Mouse (Mus musculus) E14TG2a.4 (cell line): ENCODE data around the gene Gli1.

Experiments
- H3K27me3 ChIP-seq: 2 replicates; pipeline ENCODE4 v1.6.1; 2014; ENCODE audit warnings: low read length, control low read depth; ENCODE audit not compliant: insufficient read depth
- H3K36me3 ChIP-seq: 2 replicates; pipeline ENCODE4 v1.6.1; 2014; ENCODE audit warnings: low read length, control low read depth; ENCODE audit not compliant: insufficient read depth
- H3K4me1 ChIP-seq: replicated peaks from 2 replicates; pipeline ENCODE4 v1.6.1; 2014; ENCODE audit warnings: low read depth, low read length, control low read depth
- H3K4me3 ChIP-seq: replicated peaks from 2 replicates; pipeline ENCODE4 v1.5.1; 2014; ENCODE audit warnings: mild to moderate bottlenecking, low read length
- H3K9me3 ChIP-seq: 2 replicates; pipeline ENCODE4 v1.6.1; 2014; ENCODE audit warnings: low read length, control low read depth
- CTCF ChIP-seq: conservative IDR thresholded peaks from 2 replicates; pipeline ENCODE4 v1.5.1; 2014; ENCODE audit warnings: low read length
- NANOG ChIP-seq: IDR thresholded peaks from 2 replicates; pipeline ENCODE4 v1.6.1; 2014; ENCODE audit warnings: borderline replicate concordance, low read length, mixed read lengths
- POU5F1 ChIP-seq: IDR thresholded peaks from 2 replicates; pipeline ENCODE4 v1.6.1; 2014; ENCODE audit warnings: low read length, borderline replicate concordance

The Gli1 gene

DNA sequence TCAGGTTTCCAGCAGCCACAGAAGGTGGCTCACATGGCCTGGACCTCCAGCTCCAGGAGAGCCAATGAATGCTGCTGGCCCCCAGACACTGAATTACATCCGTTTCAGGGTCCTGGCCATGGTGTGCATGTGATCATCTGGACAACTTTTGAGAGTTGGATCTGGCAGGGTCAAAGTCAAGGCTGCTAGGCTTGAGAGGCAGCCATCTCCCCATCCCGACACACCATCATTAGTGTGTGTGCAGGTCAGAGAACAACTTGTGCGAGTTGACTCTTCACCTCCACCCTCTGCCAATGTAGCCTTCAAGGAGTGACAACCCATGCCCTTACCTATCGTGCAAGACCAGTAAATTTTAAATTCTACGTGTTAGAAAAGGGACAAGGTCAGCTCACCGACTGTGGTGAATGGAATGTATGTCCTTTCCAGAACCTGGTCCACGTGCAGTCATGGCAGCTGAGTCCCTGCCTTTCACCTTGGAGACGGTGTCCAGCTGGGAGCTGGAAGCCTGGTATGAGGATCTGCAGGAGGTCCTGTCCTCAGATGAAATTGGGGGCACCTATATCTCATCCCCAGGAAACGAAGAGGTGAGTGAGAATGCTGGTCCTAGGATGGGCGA, 46.8 kb downstream of the Gli1 start:
- TF ChIP-seq NANOG (no peak), POU5F1 (no peak)
- Histone ChIP-seq H3K4me3 (no peak overlapping the region), H3K4me1 (peaks cover 61% of the 10 kb centered on the region), H3K9me3 (no peaks in the 10 kb centered on the region), H3K36me3 (peaks cover 82% of the 10 kb centered on the region), H3K27me3 (no peaks in the 10 kb centered on the region)

DNA sequence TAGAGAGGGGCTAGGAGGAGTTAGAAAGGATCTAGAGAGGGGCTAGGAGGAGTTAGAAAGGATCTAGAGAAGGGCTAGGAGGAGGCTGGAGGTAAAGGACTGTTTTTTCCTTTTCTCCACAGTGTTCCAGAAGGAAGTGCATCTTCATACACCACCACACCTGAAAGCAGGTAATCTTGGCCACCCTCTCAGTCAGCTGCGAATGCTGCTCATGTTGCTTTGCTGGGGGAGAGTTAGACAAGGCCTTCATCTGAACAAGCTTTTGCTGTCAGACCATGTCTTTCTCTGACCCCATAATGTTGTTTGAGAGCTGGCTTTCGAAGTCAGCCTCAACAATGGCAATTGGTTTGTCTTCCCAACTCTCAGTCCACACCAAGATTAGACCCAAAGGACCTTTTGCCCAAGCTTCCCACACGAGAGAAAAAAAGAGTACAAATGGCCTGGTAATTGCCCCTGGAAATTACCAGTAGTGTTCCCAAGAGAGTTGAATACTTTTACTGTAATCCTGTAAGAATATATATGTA, 48.1 kb downstream of the Gli1 start:
- no peak for TF ChIP-seq NANOG
- no peaks in the 10 kb centered on the region for H3K27me3 ChIP-seq

GRCm38 (mm10) chr10:127292987-127293538, 48.7 kb downstream of the Gli1 start:
- H3K36me3 ChIP-seq, result peaks cover 63% of the 10 kb centered on the region

More for the DNA sequence above, 48.1 kb downstream of the Gli1 start:
- H3K4me1 ChIP-seq, result peaks cover 64% of the 10 kb centered on the region
- H3K4me3 ChIP-seq, result no peak overlapping the region
- H3K9me3 ChIP-seq, result no peaks in the 10 kb centered on the region
- peaks cover 69% of the 10 kb centered on the region for H3K36me3 ChIP-seq

DNA sequence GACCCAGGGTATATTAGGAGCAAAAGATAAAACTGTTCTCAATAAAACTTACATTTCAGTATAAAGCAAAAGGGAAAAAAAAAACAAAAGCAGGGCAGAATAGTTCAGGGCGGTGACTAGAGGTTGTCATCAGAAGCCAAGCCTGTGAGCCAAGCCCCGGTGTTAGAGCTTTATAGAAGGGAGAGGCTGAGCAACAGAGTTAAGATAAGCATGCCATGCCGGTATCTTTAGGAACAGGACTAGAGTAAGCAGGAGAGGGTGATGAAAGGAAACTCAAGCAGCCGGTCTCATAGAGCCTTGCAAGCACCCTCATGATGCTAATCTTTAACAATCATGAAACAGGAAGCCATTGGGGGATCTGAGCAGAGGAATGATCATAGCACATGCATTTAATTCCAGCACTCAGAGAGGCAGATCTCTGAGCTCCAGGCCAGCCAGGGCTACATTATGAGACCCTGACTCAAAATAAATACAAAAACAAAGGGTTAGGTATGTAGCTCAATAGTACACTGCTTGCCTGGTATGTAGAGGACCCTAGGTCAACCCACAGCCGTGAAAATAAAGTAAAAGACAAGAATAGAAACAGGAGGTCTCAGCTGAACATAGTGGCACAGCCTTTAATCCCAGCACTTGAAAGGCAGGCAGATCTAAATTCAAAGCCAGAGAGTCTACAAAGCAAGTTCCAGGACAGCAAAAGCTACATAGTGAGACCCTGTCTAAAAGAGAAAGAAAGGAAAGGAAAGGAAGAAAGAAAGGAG, 49.7 kb downstream of the Gli1 start:
- TF ChIP-seq CTCF (no peak), NANOG (no peak), POU5F1 (no peak)

More at GRCm38 (mm10) chr10:127292987-127293538, 48.7 kb downstream of the Gli1 start:
- Histone ChIP-seq H3K4me1 (peaks cover 66% of the 10 kb centered on the region), H3K4me3 (no peak overlapping the region), H3K27me3 (no peaks in the 10 kb centered on the region), H3K9me3 (no peaks in the 10 kb centered on the region)
- TF ChIP-seq NANOG (no peak), POU5F1 (no peak), CTCF (no peak)

GRCm38 (mm10) chr10:127290930-127291880, 50.6 kb downstream of the Gli1 start:
- TF ChIP-seq CTCF, result no peak
- Histone ChIP-seq H3K9me3 (no peaks in the 10 kb centered on the region), H3K4me3 (peak overlapping the region; percentile 86), H3K27me3 (no peaks in the 10 kb centered on the region), H3K36me3 (peaks cover 61% of the 10 kb centered on the region), H3K4me1 (peaks cover 72% of the 10 kb centered on the region)

More for the DNA sequence above, 49.7 kb downstream of the Gli1 start:
- peak overlapping the region; percentile 86 for H3K4me3 ChIP-seq
- H3K4me1 ChIP-seq, result peaks cover 70% of the 10 kb centered on the region
- no peaks in the 10 kb centered on the region for H3K9me3 ChIP-seq
- no peaks in the 10 kb centered on the region for H3K27me3 ChIP-seq
- H3K36me3 ChIP-seq, result peaks cover 60% of the 10 kb centered on the region

DNA sequence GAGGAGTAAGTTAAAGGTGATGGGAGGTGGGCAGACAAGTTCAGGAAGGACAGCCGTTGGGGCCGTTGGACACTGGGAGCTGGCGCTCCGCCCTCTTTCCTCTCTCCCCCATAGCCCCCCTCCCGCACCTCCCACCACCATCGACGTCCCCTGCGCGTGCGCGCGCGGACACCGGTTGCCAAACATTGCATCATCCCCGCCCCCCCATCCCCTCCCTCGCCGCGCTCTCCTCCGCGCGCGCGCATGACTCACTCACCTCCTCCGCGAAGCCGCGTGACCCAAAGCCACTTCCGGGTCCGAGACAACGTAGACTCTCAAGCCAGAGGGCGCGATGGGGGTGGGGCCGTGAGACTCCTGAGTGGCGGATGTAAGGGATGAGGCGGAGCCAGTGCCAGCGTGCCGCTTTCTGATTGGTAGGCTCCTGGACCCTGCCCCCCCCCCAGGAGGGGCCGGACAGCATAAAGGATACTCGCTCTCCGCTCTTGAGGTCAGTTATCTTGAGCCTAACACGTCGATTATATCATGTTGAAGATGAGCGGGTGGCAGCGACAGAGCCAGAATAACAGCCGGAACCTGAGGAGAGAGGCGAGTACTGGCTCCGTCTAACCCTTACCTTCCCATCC, 51.4 kb downstream of the Gli1 start:
- Histone ChIP-seq H3K9me3 (no peaks in the 10 kb centered on the region), H3K4me3 (peak overlapping the region; percentile 86), H3K36me3 (peaks cover 61% of the 10 kb centered on the region), H3K4me1 (peaks cover 74% of the 10 kb centered on the region), H3K27me3 (no peaks in the 10 kb centered on the region)
- TF ChIP-seq POU5F1 (no peak), NANOG (no peak), CTCF (no peak)

- peaks cover 61% of the 10 kb centered on the region for H3K36me3 ChIP-seq
- no peaks in the 10 kb centered on the region for H3K27me3 ChIP-seq
- no peak for TF ChIP-seq CTCF
- H3K9me3 ChIP-seq, result no peaks in the 10 kb centered on the region
- H3K4me1 ChIP-seq, result peaks cover 74% of the 10 kb centered on the region
- peak overlapping the region; percentile 86 for H3K4me3 ChIP-seq
Observed at GRCm38 (mm10) chr10:127289573-127290191, 52.1 kb downstream of the Gli1 start.
